Mouse (Mus musculus): Measurements from ENCODE around the gene Timm13.

The Timm13 gene

DNA sequence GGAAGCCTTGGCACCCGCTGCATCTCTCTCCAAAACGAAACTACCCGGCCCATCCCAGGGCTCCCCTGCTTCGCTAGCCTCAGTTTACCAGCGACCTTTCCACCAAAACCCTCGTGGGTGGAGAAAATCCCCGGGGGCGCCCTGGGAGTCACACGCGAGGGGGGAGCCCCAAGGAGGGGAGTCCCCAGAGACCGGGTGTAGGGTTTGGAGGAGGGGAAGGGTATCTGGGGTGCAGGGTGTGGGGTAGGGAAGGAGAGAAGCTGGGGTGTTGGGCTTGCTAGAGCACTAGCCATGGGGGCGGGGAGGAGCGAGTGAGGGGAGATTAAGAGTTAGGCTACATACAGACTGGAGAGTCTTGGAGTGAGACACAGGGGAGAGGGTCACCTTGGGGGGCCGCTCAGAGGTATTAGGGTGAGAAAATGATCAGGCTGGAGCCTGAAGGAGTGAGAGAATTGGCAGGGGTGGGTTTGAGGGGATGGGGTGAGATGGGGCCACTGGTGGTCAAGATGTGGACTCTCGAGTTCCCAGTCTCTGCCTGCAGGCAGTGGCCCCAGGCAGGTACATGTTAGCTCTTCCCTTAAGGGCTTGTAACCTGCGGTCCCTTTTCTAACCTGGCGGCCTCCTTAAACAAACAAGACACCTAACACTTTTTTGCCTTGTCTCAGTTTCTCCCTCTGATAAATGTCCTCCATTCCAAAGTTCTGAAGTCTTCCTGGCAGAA, 32.1 kb upstream of the Timm13 start:
- no peak for DNase-seq (ENCODE audit: low spot score)

- peak; percentile 40 for DNase-seq (ENCODE audit: low spot score)
Measured at GRCm38 (mm10) chr10:80932206-80932605, 31.4 kb upstream of the Timm13 start.

GRCm38 (mm10) chr10:80931695-80932094, 30.9 kb upstream of the Timm13 start:
- no peak for DNase-seq (ENCODE audit: low spot score)

GRCm38 (mm10) chr10:80931153-80931671, 30.4 kb upstream of the Timm13 start:
- DNase-seq (ENCODE audit: low spot score), result peak; percentile 31

DNA sequence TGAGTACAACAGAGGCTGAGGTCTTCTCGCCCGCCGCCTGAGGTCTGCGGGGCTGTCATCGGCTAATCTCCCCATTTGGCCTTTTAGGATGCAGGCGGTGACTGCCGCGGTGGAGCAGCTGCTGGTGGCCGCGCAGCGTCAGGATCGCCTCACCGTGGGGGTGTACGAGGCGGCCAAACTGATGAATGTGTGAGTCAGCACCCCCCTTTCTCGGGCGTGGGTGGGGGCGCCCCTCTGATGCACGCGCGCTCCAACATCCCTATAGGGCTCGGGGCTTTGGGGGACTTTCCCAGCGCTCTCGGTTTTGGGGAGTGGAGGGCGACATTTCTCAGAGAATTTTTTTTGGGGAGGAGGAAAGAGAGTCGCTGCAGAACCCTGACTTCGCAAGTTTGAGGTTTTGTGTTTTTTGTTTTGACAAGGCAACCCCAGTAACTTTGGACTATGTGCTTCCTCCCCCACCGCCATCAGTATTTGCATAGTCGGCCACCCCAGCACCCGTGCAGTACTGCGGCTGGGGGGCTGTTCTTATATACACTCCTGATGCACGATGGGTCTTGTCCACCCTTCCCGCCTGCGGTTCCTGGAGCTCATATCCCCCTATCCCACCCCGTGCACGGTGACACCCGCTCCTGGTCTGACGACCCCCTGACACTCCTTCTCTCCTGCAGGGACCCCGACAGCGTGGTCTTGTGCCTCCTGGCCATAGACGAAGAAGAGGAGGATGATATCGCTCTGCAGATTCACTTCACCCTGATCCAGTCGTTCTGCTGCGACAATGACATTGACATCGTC, 29.8 kb upstream of the Timm13 start:
- no peak for DNase-seq (ENCODE audit: low spot score)

DNA sequence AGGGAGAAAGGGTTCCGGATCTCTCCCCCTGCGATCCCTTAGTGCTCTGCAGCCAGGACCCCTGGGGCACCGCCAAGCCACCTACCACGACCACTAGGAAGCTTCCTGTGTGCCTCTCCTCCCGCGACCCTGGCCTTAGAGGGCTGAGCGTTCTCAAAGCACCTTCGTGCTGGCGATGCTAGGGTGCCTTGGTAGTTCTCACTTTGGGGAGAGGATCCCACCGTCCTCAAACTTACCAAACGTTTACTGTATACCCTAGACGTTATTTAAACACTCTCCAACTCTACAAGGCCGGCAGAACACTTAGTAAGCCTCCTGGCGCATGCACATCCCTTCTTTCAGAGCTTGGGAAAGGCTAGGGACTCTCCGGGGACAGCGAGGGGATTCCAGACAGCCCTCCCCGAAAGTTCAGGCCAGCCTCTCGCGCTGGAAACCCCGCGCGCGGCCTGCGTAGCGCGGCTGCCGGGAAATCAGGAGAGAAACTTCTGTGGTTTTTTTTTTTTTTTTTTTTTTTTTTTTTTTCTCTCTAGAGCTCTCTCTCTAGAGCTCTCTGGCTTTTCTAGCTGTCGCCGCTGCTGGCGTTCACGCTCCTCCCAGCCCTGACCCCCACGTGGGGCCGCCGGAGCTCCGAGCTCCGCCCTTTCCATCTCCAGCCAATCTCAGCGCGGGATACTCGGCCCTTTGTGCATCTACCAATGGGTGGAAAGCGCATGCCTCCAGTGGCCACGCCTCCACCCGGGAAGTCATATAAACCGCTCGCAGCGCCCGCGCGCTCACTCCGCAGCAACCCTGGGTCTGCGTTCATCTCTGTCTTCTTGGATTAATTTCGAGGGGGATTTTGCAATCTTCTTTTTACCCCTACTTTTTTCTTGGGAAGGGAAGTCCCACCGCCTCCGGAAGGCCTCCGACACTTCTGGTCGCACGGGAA, 28.8 kb upstream of the Timm13 start, which contains the start of gene Gadd45b:
Gene Gadd45b (plus strand): TSS at position 775 of the 928 bp plus-strand sequence.
- DNase-seq (ENCODE audit: low spot score), result peak; percentile 99

DNA sequence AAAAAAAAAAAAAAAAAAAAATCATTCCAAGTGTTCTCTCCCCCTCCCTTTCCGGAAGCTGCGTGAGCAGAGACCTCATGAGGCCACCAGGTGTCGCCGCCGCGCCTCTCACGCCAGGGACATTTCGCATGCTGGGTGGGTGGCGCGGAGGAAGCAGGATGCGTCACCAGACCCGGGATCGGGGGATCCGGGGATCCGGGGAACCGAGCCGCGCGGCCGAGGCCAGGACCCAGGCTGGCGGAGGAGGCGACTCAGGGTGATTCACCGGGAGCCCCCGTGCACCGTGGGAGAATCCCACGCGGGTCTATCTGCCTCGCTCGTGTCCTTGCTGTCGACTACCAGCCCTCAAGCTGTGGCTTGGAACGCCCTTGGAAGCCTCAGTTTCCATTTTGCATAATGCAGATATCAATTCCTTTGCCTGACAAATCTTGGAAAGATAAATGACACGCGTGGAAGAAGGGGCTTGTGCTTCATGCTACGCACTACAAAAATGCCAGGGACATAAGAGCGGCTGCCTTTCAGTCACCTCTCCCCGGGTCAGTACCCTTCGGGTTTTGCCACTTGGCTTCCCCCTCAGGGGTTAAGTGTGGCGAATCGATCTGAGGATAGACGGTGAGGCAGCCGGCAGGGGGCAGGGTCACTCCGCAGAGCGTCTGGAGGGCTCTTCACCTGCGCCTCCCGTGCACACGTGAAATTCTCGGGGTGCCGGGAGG, 28.0 kb upstream of the Timm13 start:
- peak; percentile 93 for DNase-seq (ENCODE audit: low spot score)

GRCm38 (mm10) chr10:80925472-80925871, 24.7 kb upstream of the Timm13 start:
- no peak for DNase-seq (ENCODE audit: low spot score)

- DNase-seq (ENCODE audit: low spot score), result peak; percentile 59
Measured at GRCm38 (mm10) chr10:80921923-80922322, 21.2 kb upstream of the Timm13 start.

- DNase-seq (ENCODE audit: low spot score), result peak; percentile 86
Measured at GRCm38 (mm10) chr10:80917779-80918434, 17.1 kb upstream of the Timm13 start, which contains the start of gene Lmnb2. Lmnb2 (minus strand) TSS chr10:80918245.

- DNase-seq (ENCODE audit: low spot score), result no peak
Measured at GRCm38 (mm10) chr10:80917336-80917778, 16.6 kb upstream of the Timm13 start.

DNA sequence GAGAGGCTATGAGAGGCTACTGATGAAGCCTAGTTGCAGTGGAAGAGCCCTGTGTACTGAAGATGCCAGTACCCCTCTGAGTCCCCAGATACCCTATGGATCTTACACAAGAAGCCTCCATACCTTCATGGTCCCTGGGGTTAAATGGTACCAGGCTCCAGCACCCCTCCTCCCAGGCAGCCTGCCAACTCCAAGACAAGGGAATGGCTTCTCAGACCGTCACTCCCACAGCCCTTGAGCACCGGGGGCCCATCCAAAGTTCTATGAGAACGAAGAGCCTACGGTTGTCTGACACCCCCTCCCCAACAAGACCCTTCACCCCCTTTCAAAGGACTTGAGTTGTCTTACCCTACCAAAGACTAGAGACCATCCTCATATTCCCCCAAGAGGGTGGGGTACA, 15.0 kb upstream of the Timm13 start:
- no peak for DNase-seq (ENCODE audit: low spot score)

- DNase-seq (ENCODE audit: low spot score), result no peak
Measured at GRCm38 (mm10) chr10:80915260-80915659, 14.5 kb upstream of the Timm13 start.

- no peak for DNase-seq (ENCODE audit: low spot score)
Measured at GRCm38 (mm10) chr10:80914253-80914656, 13.5 kb upstream of the Timm13 start.

- DNase-seq (ENCODE audit: low spot score), result no peak
Measured at GRCm38 (mm10) chr10:80913364-80914011, 12.7 kb upstream of the Timm13 start.

GRCm38 (mm10) chr10:80911891-80912290, 11.1 kb upstream of the Timm13 start:
- DNase-seq (ENCODE audit: low spot score), result no peak

- DNase-seq (ENCODE audit: low spot score), result no peak
Measured at GRCm38 (mm10) chr10:80911354-80911753, 10.6 kb upstream of the Timm13 start.

DNA sequence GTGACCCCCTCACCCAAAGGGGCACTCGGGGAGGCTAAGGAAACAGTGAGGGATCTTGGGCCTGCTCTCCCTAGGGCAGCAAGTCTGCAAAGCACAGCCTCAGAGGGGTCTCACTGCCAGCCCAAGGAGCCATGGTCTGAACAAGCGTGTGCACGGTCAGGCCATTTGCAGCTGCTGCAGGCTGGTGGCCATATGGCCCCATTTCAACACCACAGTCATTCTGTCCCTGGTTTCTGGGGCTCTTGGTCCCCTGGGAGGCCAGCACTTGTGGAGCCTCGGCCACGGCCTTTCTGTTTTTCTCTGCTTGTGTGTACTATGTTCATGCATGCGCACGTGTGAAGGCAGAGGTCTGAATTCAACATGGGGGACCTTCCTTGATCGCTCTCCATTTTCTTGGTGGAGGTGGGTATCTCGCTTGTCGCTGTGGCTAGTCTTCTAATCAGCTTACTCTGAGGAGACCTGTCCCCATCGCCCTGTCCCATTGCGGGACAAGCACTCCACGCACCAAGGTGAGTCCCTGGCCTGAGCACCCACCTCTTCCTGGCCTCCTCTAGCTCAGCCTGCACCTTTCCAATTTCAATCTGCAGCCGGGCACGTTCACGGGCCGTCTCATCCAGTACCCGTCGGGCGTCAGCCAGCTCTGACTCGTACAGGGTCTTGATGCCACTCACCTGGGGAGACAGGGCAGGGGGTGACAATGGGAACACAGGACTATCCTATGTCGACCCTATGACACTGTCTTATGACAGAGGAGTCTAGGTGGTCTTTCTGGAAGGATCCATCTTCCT, 8.8 kb upstream of the Timm13 start:
- no peak for DNase-seq (ENCODE audit: low spot score)

DNA sequence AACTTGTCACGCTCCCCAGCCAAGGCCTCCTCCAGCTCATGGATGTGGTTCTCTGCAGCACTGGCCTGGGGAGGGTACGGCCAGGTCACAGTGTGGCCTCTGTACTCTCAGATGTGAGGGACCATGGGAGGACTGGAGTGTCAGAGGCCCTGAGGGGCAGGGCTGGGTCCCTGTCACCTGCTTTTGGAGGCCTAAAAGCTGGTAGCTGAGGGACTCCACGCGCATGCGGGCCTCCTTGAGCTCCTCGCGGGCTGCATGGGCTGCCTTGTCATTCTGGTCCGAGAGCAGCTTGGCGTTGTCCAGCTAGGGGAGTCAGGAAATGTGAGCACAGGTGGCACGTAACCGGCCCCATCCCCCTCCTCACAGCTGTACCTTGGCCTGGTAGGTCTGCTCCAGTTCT, 3.9 kb upstream of the Timm13 start:
- no peak for DNase-seq (ENCODE audit: low spot score)

All from embryo, embryonic 10.5 days (tissue).